Mouse (Mus musculus) frontal cortex, adult 2 months (tissue): ENCODE data around the gene Gm21304. TPM values are rescaled to one million over a fixed set of nuclear protein-coding genes. Genes with fewer than 3 reads are reported as not detected.
"Not testable (repeated sequence)": the region's sequence is repeated elsewhere in the genome, so short reads cannot be mapped to it uniquely, and the experiment has no call there.

ENCODE experiments used
- DNase-seq, 2 experiments: peaks; one replicate each; pipeline ENCODE4 v3.0.0; 2022; ENCODE audit warnings: low spot score in 1 of 2; ENCODE audit errors: extremely low spot score in 1 of 2
- polyA plus RNA-seq: library from polyadenylated mRNA; depleted of rRNA; stranded (reverse); fragments of >200 nt; gene quantifications from 2 replicates; pipeline ENCODE4 v1.2.3, GENCODE M21; 2012; rRNA removed

Gene Gm21304
- polyA plus RNA-seq, result not detected in 2 replicates

- not testable (repeated sequence) for DNase-seq
Observed at GRCm38 (mm10) chr10:104168215-104168614, at the start of gene Gm21304. Gene Gm21304 (plus strand): TSS chr10:104168515.

- not testable (repeated sequence) for DNase-seq
Observed at GRCm38 (mm10) chr10:104142687-104143086, 25.6 kb upstream of the Gm21304 start, which contains the start of gene Gm21293. Gene Gm21293 (plus strand): TSS chr10:104142987.

DNA sequence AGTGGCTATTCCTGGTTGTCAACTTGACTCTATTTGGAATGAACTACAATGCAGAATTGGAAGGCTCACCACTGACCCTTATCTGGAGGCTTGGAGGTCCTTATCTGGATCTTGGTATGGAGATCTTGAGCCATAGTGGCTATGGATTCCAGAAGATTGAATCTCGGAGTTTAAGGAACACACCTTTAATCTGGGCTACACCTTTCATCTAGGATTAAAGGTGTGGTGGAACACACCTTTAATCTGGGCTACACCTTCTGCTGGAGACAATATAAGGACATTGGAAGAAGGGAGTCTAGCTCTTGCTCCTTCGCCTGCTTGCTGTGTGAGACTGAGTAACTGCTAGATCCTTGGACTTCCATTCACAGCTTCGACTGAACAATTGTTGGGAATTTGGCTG, 17.1 kb upstream of the Gm21304 start, which contains the start of gene Gm6763:
TSS of gene Gm6763 (plus strand) at position 301 of the 400 bp plus-strand sequence.
- DNase-seq, result not testable (repeated sequence)

- DNase-seq, result not testable (repeated sequence)
Observed at GRCm38 (mm10) chr10:104159706-104160105, 8.6 kb upstream of the Gm21304 start, which contains the start of gene Gm8764. Gene Gm8764 (plus strand): TSS chr10:104160006.

GRCm38 (mm10) chr10:104176724-104177123, 8.4 kb downstream of the Gm21304 start, which contains the start of gene Gm21312:
Gene Gm21312 (plus strand): TSS chr10:104177024.
- not testable (repeated sequence) for DNase-seq

DNA sequence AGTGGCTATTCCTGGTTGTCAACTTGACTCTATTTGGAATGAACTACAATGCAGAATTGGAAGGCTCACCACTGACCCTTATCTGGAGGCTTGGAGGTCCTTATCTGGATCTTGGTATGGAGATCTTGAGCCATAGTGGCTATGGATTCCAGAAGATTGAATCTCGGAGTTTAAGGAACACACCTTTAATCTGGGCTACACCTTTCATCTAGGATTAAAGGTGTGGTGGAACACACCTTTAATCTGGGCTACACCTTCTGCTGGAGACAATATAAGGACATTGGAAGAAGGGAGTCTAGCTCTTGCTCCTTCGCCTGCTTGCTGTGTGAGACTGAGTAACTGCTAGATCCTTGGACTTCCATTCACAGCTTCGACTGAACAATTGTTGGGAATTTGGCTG, 16.9 kb downstream of the Gm21304 start, which contains the start of gene Gm20765:
TSS of gene Gm20765 (plus strand) at position 301 of the 400 bp plus-strand sequence.
- DNase-seq, result not testable (repeated sequence)

GRCm38 (mm10) chr10:104193742-104194141, 25.4 kb downstream of the Gm21304 start, which contains the start of gene Gm4340:
Gene Gm4340 (plus strand): TSS chr10:104194042.
- DNase-seq, result not testable (repeated sequence)

- DNase-seq, result no peak
Observed at GRCm38 (mm10) chr10:104209655-104210054, 41.3 kb downstream of the Gm21304 start.

GRCm38 (mm10) chr10:104210268-104210990, 42.1 kb downstream of the Gm21304 start:
- DNase-seq, result peak; percentile 2 to 19

- DNase-seq, result no peak
Observed at GRCm38 (mm10) chr10:104214527-104214926, 46.2 kb downstream of the Gm21304 start.

Other genes with a start within 250 kb of the Gm21304 start
- not detected in 2 replicates for gene Gm21293, start 25.5 kb upstream of the Gm21304 start, polyA plus RNA-seq
- not detected in 2 replicates for gene Gm6763, start 17.0 kb upstream of the Gm21304 start, polyA plus RNA-seq
- not detected in 2 replicates for gene Gm8764, start 8.5 kb upstream of the Gm21304 start, polyA plus RNA-seq
- gene Gm21312, start 8.5 kb downstream of the Gm21304 start, polyA plus RNA-seq, result not detected in 2 replicates
- not detected in 2 replicates for gene Gm20765, start 17.0 kb downstream of the Gm21304 start, polyA plus RNA-seq
- not detected in 2 replicates for gene Gm4340, start 25.5 kb downstream of the Gm21304 start, polyA plus RNA-seq